Mouse (Mus musculus): ENCODE data around the gene Eif2b3. TPM values are rescaled to one million over a fixed set of nuclear protein-coding genes. Genes with fewer than 3 reads are reported as not detected.
A peak's percentile ranks its signal among the peaks of the same experiment; 100 is the strongest.

Gene Eif2b3
- total and polyA plus RNA-seq, 3 experiments: 6.5 to 31.8 (median 28.1) TPM

- H3K4me1 ChIP-seq (ENCODE audit: insufficient read depth, low read depth, low read length): peaks cover 55% of the 10 kb centered on the region
- ATAC-seq (ENCODE audit: extremely low read depth, insufficient number of reproducible peaks, low FRiP score, poor library complexity, severe bottlenecking) (peak; percentile 82), DNase-seq (ENCODE audit: low spot score) (peak; percentile 90)
- no peaks in the 10 kb centered on the region for H3K9me3 ChIP-seq (replicated peaks)
- peaks cover 30% of the 10 kb centered on the region for H3K36me3 ChIP-seq (replicated peaks)
- no peaks in the 10 kb centered on the region for H3K27me3 ChIP-seq (ENCODE audit: insufficient read depth, low read length)
- TF ChIP-seq POLR2AphosphoS5 (IDR thresholded peaks at IDR 0.05; ENCODE audit: insufficient replicate concordance, low read depth, low read length): peak; percentile 14
- TF ChIP-seq TAL1 (conservative IDR thresholded peaks at IDR 0.05; ENCODE audit: low read depth, low read length): no peak
- TF ChIP-seq CTCF (IDR thresholded peaks at IDR 0.05; ENCODE audit: low read depth, low read length): no peak
- H3K4me3 ChIP-seq (ENCODE audit: low read depth, low read length): peak overlapping the region; percentile 84
These were observed 101.5 kb downstream of the Eif2b3 start for GRCm38 (mm10) chr4:117120445-117121414.

- Histone ChIP-seq H3K4me1 (ENCODE audit: insufficient read depth, low read depth, low read length) (peaks cover 70% of the 10 kb centered on the region), H3K27me3 (ENCODE audit: insufficient read depth, low read length) (no peaks in the 10 kb centered on the region), H3K4me3 (ENCODE audit: low read depth, low read length) (no peak overlapping the region), H3K36me3 (replicated peaks) (peaks cover 32% of the 10 kb centered on the region), H3K9me3 (replicated peaks) (no peaks in the 10 kb centered on the region)
- TF ChIP-seq GATA1 (IDR thresholded peaks at IDR 0.05; ENCODE audit: borderline replicate concordance, low read length) (no peak), GATA2 (IDR thresholded peaks at IDR 0.05; ENCODE audit: borderline replicate concordance, low read depth, low read length) (no peak), TAL1 (conservative IDR thresholded peaks at IDR 0.05; ENCODE audit: low read depth, low read length) (no peak), POLR2AphosphoS5 (IDR thresholded peaks at IDR 0.05; ENCODE audit: insufficient replicate concordance, low read depth, low read length) (no peak), CTCF (IDR thresholded peaks at IDR 0.05; ENCODE audit: low read depth, low read length) (no peak)
- DNase-seq (ENCODE audit: low spot score): no peak
- ATAC-seq (ENCODE audit: extremely low read depth, insufficient number of reproducible peaks, low FRiP score, poor library complexity, severe bottlenecking): no peak
These were observed 103.0 kb downstream of the Eif2b3 start for GRCm38 (mm10) chr4:117122209-117122608.

- peaks cover 73% of the 10 kb centered on the region for H3K4me1 ChIP-seq (ENCODE audit: insufficient read depth, low read depth, low read length)
These were observed 104.5 kb downstream of the Eif2b3 start for GRCm38 (mm10) chr4:117123546-117124217.

GRCm38 (mm10) chr4:117124218-117124517 is 105.0 kb downstream of the Eif2b3 start:
- ATAC-seq (ENCODE audit: extremely low read depth, insufficient number of reproducible peaks, low FRiP score, poor library complexity, severe bottlenecking) (no peak), DNase-seq (ENCODE audit: low spot score) (no peak)
- no peaks in the 10 kb centered on the region for H3K9me3 ChIP-seq (replicated peaks)
- H3K36me3 ChIP-seq (replicated peaks): peaks cover 33% of the 10 kb centered on the region
- no peaks in the 10 kb centered on the region for H3K27me3 ChIP-seq (ENCODE audit: insufficient read depth, low read length)
- H3K4me3 ChIP-seq (ENCODE audit: low read depth, low read length): peak overlapping the region; percentile 58; the same call in 1 of the 2 replicates
- no peak for TF ChIP-seq TAL1 (conservative IDR thresholded peaks at IDR 0.05; ENCODE audit: low read depth, low read length)
- no peak for TF ChIP-seq GATA1 (IDR thresholded peaks at IDR 0.05; ENCODE audit: borderline replicate concordance, low read length)
- no peak for TF ChIP-seq GATA2 (IDR thresholded peaks at IDR 0.05; ENCODE audit: borderline replicate concordance, low read depth, low read length)
- no peak for TF ChIP-seq POLR2AphosphoS5 (IDR thresholded peaks at IDR 0.05; ENCODE audit: insufficient replicate concordance, low read depth, low read length)
- no peak for TF ChIP-seq CTCF (IDR thresholded peaks at IDR 0.05; ENCODE audit: low read depth, low read length)
- H3K4me1 ChIP-seq (ENCODE audit: insufficient read depth, low read depth, low read length): peaks cover 74% of the 10 kb centered on the region

More at GRCm38 (mm10) chr4:117123546-117124217, 104.5 kb downstream of the Eif2b3 start:
- ATAC-seq (ENCODE audit: extremely low read depth, insufficient number of reproducible peaks, low FRiP score, poor library complexity, severe bottlenecking) (no peak), DNase-seq (ENCODE audit: low spot score) (no peak)
- Histone ChIP-seq H3K27me3 (ENCODE audit: insufficient read depth, low read length) (no peaks in the 10 kb centered on the region), H3K36me3 (replicated peaks) (peaks cover 33% of the 10 kb centered on the region), H3K9me3 (replicated peaks) (no peaks in the 10 kb centered on the region), H3K4me3 (ENCODE audit: low read depth, low read length) (no peak overlapping the region; the same call in 1 of the 2 replicates)
- TF ChIP-seq GATA1 (IDR thresholded peaks at IDR 0.05; ENCODE audit: borderline replicate concordance, low read length): no peak
- TF ChIP-seq TAL1 (conservative IDR thresholded peaks at IDR 0.05; ENCODE audit: low read depth, low read length): no peak
- no peak for TF ChIP-seq POLR2AphosphoS5 (IDR thresholded peaks at IDR 0.05; ENCODE audit: insufficient replicate concordance, low read depth, low read length)
- TF ChIP-seq CTCF (IDR thresholded peaks at IDR 0.05; ENCODE audit: low read depth, low read length): no peak
- no peak for TF ChIP-seq GATA2 (IDR thresholded peaks at IDR 0.05; ENCODE audit: borderline replicate concordance, low read depth, low read length)

GRCm38 (mm10) chr4:117124518-117125347 is 105.5 kb downstream of the Eif2b3 start:
- ATAC-seq (ENCODE audit: extremely low read depth, insufficient number of reproducible peaks, low FRiP score, poor library complexity, severe bottlenecking) (peak; percentile 46), DNase-seq (ENCODE audit: low spot score) (peak; percentile 69)
- Histone ChIP-seq H3K9me3 (replicated peaks) (no peaks in the 10 kb centered on the region), H3K4me3 (ENCODE audit: low read depth, low read length) (peak overlapping the region; percentile 58; the same call in 1 of the 2 replicates), H3K36me3 (replicated peaks) (peaks cover 37% of the 10 kb centered on the region), H3K27me3 (ENCODE audit: insufficient read depth, low read length) (no peaks in the 10 kb centered on the region), H3K4me1 (ENCODE audit: insufficient read depth, low read depth, low read length) (peaks cover 71% of the 10 kb centered on the region)
- TF ChIP-seq TAL1 (conservative IDR thresholded peaks at IDR 0.05; ENCODE audit: low read depth, low read length) (peak; percentile 61), POLR2AphosphoS5 (IDR thresholded peaks at IDR 0.05; ENCODE audit: insufficient replicate concordance, low read depth, low read length) (no peak)

All from G1E (cell line).